Mouse (Mus musculus) kidney, embryonic 15.5 days (tissue): ENCODE data around the gene Cep68. TPM values are rescaled to one million over a fixed set of nuclear protein-coding genes. Genes with fewer than 3 reads are reported as not detected.
A peak's percentile ranks its signal among the peaks of the same experiment; 100 is the strongest.

Experiments
- ATAC-seq: fragments of 200-750 bp; cut with Nextera tagmentation; replicated peaks from 2 replicates; pipeline ENCODE4 v1.8.0; 2017; ENCODE audit warnings: moderate TSS enrichment; ENCODE audit not compliant: low FRiP score
- H3K27ac ChIP-seq: fragments of 300-500 bp; sonication (generic); 2 replicates; pipeline ENCODE4 v1.5.1; 2015; ENCODE audit warnings: mild to moderate bottlenecking, inconsistent platforms
- H3K27me3 ChIP-seq: fragments of 300-500 bp; sonication (generic); 2 replicates; pipeline ENCODE4 v1.6.1; 2015; ENCODE audit warnings: inconsistent platforms
- H3K36me3 ChIP-seq: fragments of 300-500 bp; sonication (generic); 2 replicates; pipeline ENCODE4 v1.6.1; 2015; ENCODE audit warnings: inconsistent platforms
- H3K4me1 ChIP-seq: fragments of 300-500 bp; sonication (generic); 2 replicates; pipeline ENCODE4 v1.6.1; 2015; ENCODE audit warnings: inconsistent platforms
- H3K4me2 ChIP-seq: fragments of 300-500 bp; sonication (generic); 2 replicates; pipeline ENCODE4 v1.6.1; 2015; ENCODE audit warnings: moderate library complexity, mild to moderate bottlenecking, inconsistent platforms
- H3K4me3 ChIP-seq: fragments of 300-500 bp; sonication (generic); replicated peaks from 2 replicates; pipeline ENCODE4 v1.5.1; 2015; ENCODE audit warnings: mild to moderate bottlenecking, inconsistent platforms
- H3K9ac ChIP-seq: fragments of 300-500 bp; sonication (generic); 2 replicates; pipeline ENCODE4 v1.6.1; 2015; ENCODE audit warnings: mild to moderate bottlenecking, inconsistent platforms
- H3K9me3 ChIP-seq: fragments of 300-500 bp; sonication (generic); replicated peaks from 2 replicates; pipeline ENCODE4 v1.6.1; 2016; ENCODE audit warnings: inconsistent platforms
- WGBS: fragments of 180-500 bp; shearing (Covaris S2); methylation state at CpG from one replicate; pipeline ENCODE4 v1.1.7; 2015; ENCODE audit warnings: mixed read lengths; 5-methylcytosine and 5-hydroxymethylcytosine counted together
- polyA plus RNA-seq: library from polyadenylated mRNA; unstranded; fragments of >200 nt; fragmentation: Nextera tagmentation; extraction: Ambion mirVana; gene quantifications from 2 replicates; pipeline ENCODE4 v1.2.1, GENCODE M21; 2015

Gene Cep68
- polyA plus RNA-seq, 1 experiment from 2014 or later, result 38.6 TPM

GRCm38 (mm10) chr11:20250476-20251178 lies 1.4 kb upstream of the Cep68 start:
- peaks cover 30% of the 10 kb centered on the region for H3K4me1 ChIP-seq
- no peaks in the 10 kb centered on the region for H3K27me3 ChIP-seq
- 82% methylated on average over 6 of the region's 6 CpGs for WGBS
- ATAC-seq, result no peak
- peaks cover 13% of the 10 kb centered on the region; the same call in 1 of the 2 replicates for H3K36me3 ChIP-seq
- H3K4me2 ChIP-seq, result peak overlapping the region; percentile 78; the same call in 1 of the 2 replicates
- H3K9ac ChIP-seq, result no peak overlapping the region
- no peak overlapping the region; the same call in 1 of the 2 replicates for H3K4me3 ChIP-seq
- no peak overlapping the region for H3K27ac ChIP-seq
- H3K9me3 ChIP-seq, result no peaks in the 10 kb centered on the region

DNA sequence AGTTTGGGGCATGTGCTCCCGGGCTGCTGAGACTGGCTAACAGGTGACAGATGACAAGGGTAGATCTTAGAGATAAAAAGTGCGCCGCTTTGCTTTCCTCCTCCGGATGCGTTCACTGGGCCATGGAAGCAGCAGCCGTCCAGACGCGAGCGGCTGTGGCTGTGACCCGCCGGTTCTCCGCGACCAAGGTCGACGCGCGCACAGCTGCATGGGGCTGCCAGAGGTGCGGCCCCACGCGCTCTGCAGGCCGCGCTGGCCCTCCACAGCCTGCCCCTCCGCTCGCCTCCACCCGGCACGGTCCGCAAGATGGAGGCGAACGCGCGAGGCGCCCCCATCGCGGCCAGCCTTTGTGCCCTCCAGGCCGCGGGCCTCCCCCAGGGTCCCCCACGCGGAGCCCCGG lies 389 bp downstream of the Cep68 start:
- Histone ChIP-seq H3K9ac (peak overlapping the region; percentile 88), H3K27me3 (no peaks in the 10 kb centered on the region), H3K9me3 (no peaks in the 10 kb centered on the region), H3K4me2 (peak overlapping the region; percentile 78), H3K27ac (peak overlapping the region; percentile 91), H3K4me1 (peaks cover 44% of the 10 kb centered on the region), H3K4me3 (peak overlapping the region; percentile 92), H3K36me3 (peaks cover 24% of the 10 kb centered on the region; the same call in 1 of the 2 replicates)
- 0% methylated on average over 37 of the region's 39 CpGs for WGBS
- peak; percentile 78 for ATAC-seq

- Histone ChIP-seq H3K4me3 (peak overlapping the region; percentile 92), H3K27me3 (no peaks in the 10 kb centered on the region), H3K27ac (peak overlapping the region; percentile 91), H3K9me3 (no peaks in the 10 kb centered on the region), H3K4me1 (peaks cover 48% of the 10 kb centered on the region), H3K9ac (peak overlapping the region; percentile 88), H3K4me2 (peak overlapping the region; percentile 78), H3K36me3 (peaks cover 26% of the 10 kb centered on the region; the same call in 1 of the 2 replicates)
- ATAC-seq, result no peak
- WGBS, result 10% methylated on average over 4 of the region's 4 CpGs
Observed at GRCm38 (mm10) chr11:20248277-20248676, 952 bp downstream of the Cep68 start.

DNA sequence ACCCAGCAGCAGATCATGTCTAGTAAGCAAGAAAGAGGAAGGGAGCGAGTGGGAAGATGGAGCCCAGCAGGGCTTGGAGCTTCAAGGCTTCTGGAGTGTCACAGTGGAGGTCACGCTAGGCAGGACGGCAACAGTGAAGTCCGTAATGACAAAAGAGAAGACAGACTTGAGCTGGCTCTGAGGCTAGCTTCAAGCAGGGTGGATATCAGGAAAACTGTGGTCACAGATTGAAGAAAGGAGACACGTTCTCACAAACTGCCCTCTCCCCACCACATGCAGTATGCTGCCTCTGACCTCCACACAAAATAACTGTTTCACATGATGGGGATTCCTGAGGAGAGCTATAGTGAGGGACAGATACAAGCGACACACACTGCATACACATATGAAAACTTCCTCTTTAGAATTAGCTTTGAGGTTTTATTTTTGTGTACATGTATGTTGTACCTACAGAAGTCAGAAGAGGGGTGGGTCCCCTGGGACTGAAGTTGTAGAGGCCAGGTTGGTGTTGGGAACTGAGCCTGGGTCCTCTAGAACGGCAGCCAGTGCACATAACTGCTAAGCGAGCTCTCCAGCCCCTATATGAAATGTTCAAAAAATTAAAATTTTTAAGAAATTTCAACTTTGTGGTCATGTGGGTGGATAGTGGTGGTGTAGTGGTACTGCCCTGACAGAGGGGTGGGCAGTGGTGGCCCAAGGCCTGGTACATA lies 1.9 kb downstream of the Cep68 start:
- peaks cover 57% of the 10 kb centered on the region for H3K4me1 ChIP-seq
- WGBS, result 80% methylated on average over 8 of the region's 8 CpGs
- no peaks in the 10 kb centered on the region for H3K27me3 ChIP-seq
- ATAC-seq, result no peak
- H3K4me3 ChIP-seq, result no peak overlapping the region
- no peak overlapping the region for H3K27ac ChIP-seq
- H3K9ac ChIP-seq, result no peak overlapping the region
- H3K36me3 ChIP-seq, result peaks cover 34% of the 10 kb centered on the region
- no peaks in the 10 kb centered on the region for H3K9me3 ChIP-seq
- peak overlapping the region; percentile 78 for H3K4me2 ChIP-seq

DNA sequence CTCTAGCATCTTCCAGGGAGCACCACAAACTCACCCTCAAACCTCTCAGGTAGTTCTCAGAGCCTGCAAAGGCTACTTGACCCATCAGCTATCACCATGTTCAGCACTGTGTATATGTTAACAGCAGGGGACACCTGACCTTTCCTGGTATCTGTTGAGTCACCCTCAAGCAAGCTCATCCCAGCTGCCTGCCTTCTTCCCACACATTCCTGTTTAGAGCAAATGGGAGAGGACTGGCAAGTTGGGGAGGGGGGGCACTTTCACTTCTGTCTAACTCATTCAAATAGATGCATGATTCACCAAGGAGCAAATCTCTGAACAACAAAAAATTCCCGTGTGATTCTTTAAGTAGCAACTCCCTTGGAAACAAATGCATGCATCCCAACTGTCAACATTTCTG lies 2.6 kb downstream of the Cep68 start:
- Histone ChIP-seq H3K27ac (no peak overlapping the region), H3K4me3 (no peak overlapping the region), H3K36me3 (peaks cover 40% of the 10 kb centered on the region), H3K4me1 (peaks cover 57% of the 10 kb centered on the region), H3K9ac (no peak overlapping the region), H3K27me3 (no peaks in the 10 kb centered on the region), H3K4me2 (0 out of 2 replicates have a peak overlapping the region, but pooled peaks have one; percentile 78), H3K9me3 (no peaks in the 10 kb centered on the region)
- 76% methylated on average over 1 of the region's 1 CpGs for WGBS
- no peak for ATAC-seq

- WGBS, result 80% methylated on average over 6 of the region's 6 CpGs
- Histone ChIP-seq H3K27ac (no peak overlapping the region), H3K4me1 (peaks cover 54% of the 10 kb centered on the region), H3K27me3 (no peaks in the 10 kb centered on the region), H3K9ac (no peak overlapping the region), H3K36me3 (peaks cover 52% of the 10 kb centered on the region), H3K4me3 (no peak overlapping the region), H3K4me2 (no peak overlapping the region), H3K9me3 (no peaks in the 10 kb centered on the region)
- ATAC-seq, result no peak
Observed at GRCm38 (mm10) chr11:20245316-20245715, 3.9 kb downstream of the Cep68 start.

GRCm38 (mm10) chr11:20244336-20245290 lies 4.6 kb downstream of the Cep68 start:
- no peak overlapping the region for H3K4me3 ChIP-seq
- 84% methylated on average over 16 of the region's 16 CpGs for whole genome bisulfite sequencing
- no peak for ATAC-seq
- peaks cover 59% of the 10 kb centered on the region for H3K36me3 ChIP-seq
- H3K9ac ChIP-seq, result no peak overlapping the region
- no peak overlapping the region for H3K27ac ChIP-seq
- H3K4me2 ChIP-seq, result no peak overlapping the region
- H3K27me3 ChIP-seq, result no peaks in the 10 kb centered on the region
- H3K9me3 ChIP-seq, result no peaks in the 10 kb centered on the region
- peaks cover 52% of the 10 kb centered on the region for H3K4me1 ChIP-seq

- no peak overlapping the region for H3K4me3 ChIP-seq
- peaks cover 72% of the 10 kb centered on the region for H3K36me3 ChIP-seq
- H3K9me3 ChIP-seq, result no peaks in the 10 kb centered on the region
- no peak overlapping the region for H3K9ac ChIP-seq
- 47% methylated on average over 9 of the region's 9 CpGs for WGBS
- ATAC-seq, result peak; percentile 54
- 0 out of 2 replicates have a peak overlapping the region, but pooled peaks have one; percentile 37 for H3K27ac ChIP-seq
- H3K4me2 ChIP-seq, result no peak overlapping the region
- no peaks in the 10 kb centered on the region for H3K27me3 ChIP-seq
- peaks cover 50% of the 10 kb centered on the region for H3K4me1 ChIP-seq
Observed at GRCm38 (mm10) chr11:20243214-20243913, 5.9 kb downstream of the Cep68 start.

DNA sequence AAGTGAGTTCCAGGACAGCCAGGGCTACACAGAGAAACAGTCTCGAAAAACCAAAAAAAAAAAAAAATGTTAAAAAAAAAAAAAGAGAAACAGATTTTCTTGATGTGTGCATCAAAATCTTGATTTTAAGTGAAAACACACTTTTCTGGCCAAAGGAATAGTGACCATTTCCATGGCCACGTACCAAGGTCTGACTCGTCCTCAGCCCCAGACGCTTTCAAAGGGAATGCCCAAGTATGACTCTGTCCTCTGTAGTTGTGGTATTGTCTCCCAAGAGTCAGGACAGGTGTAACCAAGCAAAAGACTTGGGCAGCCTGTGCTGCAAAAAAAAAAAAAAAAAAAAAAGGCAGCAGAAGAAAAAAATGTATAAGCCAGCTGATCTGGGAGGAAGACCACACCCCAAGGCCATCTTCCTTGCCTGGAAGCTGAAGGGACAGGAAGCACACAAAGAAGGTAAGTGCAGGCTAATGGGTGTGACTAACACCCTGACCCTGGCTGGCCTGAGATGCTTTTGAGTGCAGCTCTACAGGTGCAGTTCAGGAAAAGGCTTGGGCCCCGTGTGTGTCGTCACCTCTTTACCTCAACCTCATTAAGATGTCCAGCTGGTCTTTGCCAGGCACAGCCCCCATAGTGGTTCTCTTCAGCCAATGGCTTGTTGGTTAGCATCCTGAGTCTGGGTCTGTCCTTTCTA lies 6.7 kb downstream of the Cep68 start:
- no peak for ATAC-seq

GRCm38 (mm10) chr11:20241311-20241710 lies 7.9 kb downstream of the Cep68 start:
- H3K4me1 ChIP-seq, result peaks cover 30% of the 10 kb centered on the region
- H3K9ac ChIP-seq, result no peak overlapping the region
- H3K4me3 ChIP-seq, result no peak overlapping the region
- no peaks in the 10 kb centered on the region for H3K9me3 ChIP-seq
- no peak for ATAC-seq
- no peaks in the 10 kb centered on the region for H3K27me3 ChIP-seq
- 95% methylated on average over 7 of the region's 7 CpGs for WGBS
- no peak overlapping the region for H3K27ac ChIP-seq
- no peak overlapping the region for H3K4me2 ChIP-seq
- H3K36me3 ChIP-seq, result peaks cover 82% of the 10 kb centered on the region

More for the DNA sequence above, 6.7 kb downstream of the Cep68 start:
- 82% methylated on average over 6 of the region's 6 CpGs for whole genome bisulfite sequencing
- peaks cover 42% of the 10 kb centered on the region for H3K4me1 ChIP-seq
- no peaks in the 10 kb centered on the region for H3K9me3 ChIP-seq
- H3K27ac ChIP-seq, result 0 out of 2 replicates have a peak overlapping the region, but pooled peaks have one; percentile 37
- no peaks in the 10 kb centered on the region for H3K27me3 ChIP-seq
- H3K9ac ChIP-seq, result no peak overlapping the region
- H3K36me3 ChIP-seq, result peaks cover 79% of the 10 kb centered on the region
- H3K4me2 ChIP-seq, result no peak overlapping the region
- no peak overlapping the region for H3K4me3 ChIP-seq

- 78% methylated on average over 5 of the region's 5 CpGs for WGBS
- peaks cover 25% of the 10 kb centered on the region for H3K4me1 ChIP-seq
- peaks cover 85% of the 10 kb centered on the region for H3K36me3 ChIP-seq
Observed at GRCm38 (mm10) chr11:20240331-20240730, 8.9 kb downstream of the Cep68 start.

More at GRCm38 (mm10) chr11:20240331-20240730, 8.9 kb downstream of the Cep68 start:
- H3K27me3 ChIP-seq, result no peaks in the 10 kb centered on the region
- no peak overlapping the region for H3K27ac ChIP-seq
- no peak overlapping the region for H3K4me2 ChIP-seq
- H3K4me3 ChIP-seq, result no peak overlapping the region
- no peak overlapping the region for H3K9ac ChIP-seq
- no peaks in the 10 kb centered on the region for H3K9me3 ChIP-seq
- no peak for ATAC-seq
